ENCODE assay signal across 8 mouse cellular contexts in genomic region chr4:44119410-44120201, GRCm38 (mm10). TPM values are rescaled to one million over a fixed set of nuclear protein-coding genes. Genes with fewer than 3 reads are reported as not detected.
DNase-seq lines count a peak whose midpoint lies in the region; ATAC-seq and TF ChIP-seq lines count a peak whose summit lies in the region.

No protein-coding gene starts in this region.

- no peak overlapping the region for H3K4me2 ChIP-seq in kidney, embryonic 14.5 days (replicated peaks; ENCODE audit: low read depth, low read length)
- H3K4me2 ChIP-seq in intestine, postnatal 0 days (replicated peaks; ENCODE audit: low read depth) = no peak overlapping the region

- no peak for TF ChIP-seq CTCF in brain, embryonic 14.5 days (IDR thresholded peaks at IDR 0.05; ENCODE audit: borderline replicate concordance, extremely low read depth, insufficient read depth, insufficient read length)
- peak; percentile 75 for TF ChIP-seq CTCF in intestine, postnatal 0 days (IDR thresholded peaks at IDR 0.05; ENCODE audit: low read depth)

- H3K4me3 ChIP-seq in kidney, embryonic 14.5 days (ENCODE audit: low read length) = no peak overlapping the region
- no peak overlapping the region for H3K4me3 ChIP-seq in intestine, postnatal 0 days (ENCODE audit: low read depth, low read length)

- no peaks in the 10 kb centered on the region for H3K9me3 ChIP-seq in kidney, embryonic 14.5 days (ENCODE audit: control insufficient read depth, low read length)
- no peaks in the 10 kb centered on the region for H3K9me3 ChIP-seq in intestine, postnatal 0 days (ENCODE audit: control insufficient read depth)

- no peaks in the 10 kb centered on the region for H3K36me3 ChIP-seq in kidney, embryonic 14.5 days (ENCODE audit: control insufficient read depth, insufficient read depth, low read length)
- H3K36me3 ChIP-seq in intestine, postnatal 0 days (ENCODE audit: control insufficient read depth, insufficient read depth) = no peaks in the 10 kb centered on the region

- no peak overlapping the region for H3K9ac ChIP-seq in kidney, embryonic 14.5 days (ENCODE audit: low read depth, low read length)
- no peak overlapping the region for H3K9ac ChIP-seq in intestine, postnatal 0 days (ENCODE audit: low read depth, low read length)

- no peaks in the 10 kb centered on the region for H3K27me3 ChIP-seq in kidney, embryonic 14.5 days (ENCODE audit: control insufficient read depth, insufficient read depth, low read length)
- H3K27me3 ChIP-seq in intestine, postnatal 0 days (replicated peaks; ENCODE audit: control insufficient read depth, insufficient read depth, low read length) = no peaks in the 10 kb centered on the region

- H3K4me1 ChIP-seq in kidney, embryonic 14.5 days (ENCODE audit: control insufficient read depth, insufficient read depth, low read length) = no peaks in the 10 kb centered on the region
- no peaks in the 10 kb centered on the region for H3K4me1 ChIP-seq in intestine, postnatal 0 days (replicated peaks; ENCODE audit: control insufficient read depth, insufficient read depth, low read length)

- TF ChIP-seq POLR2A in brain, embryonic 14.5 days (IDR thresholded peaks at IDR 0.05; ENCODE audit: borderline replicate concordance, extremely low read depth, insufficient read depth, insufficient read length, poor library complexity, severe bottlenecking) = no peak

- DNase-seq in CD4-positive, CD25-positive, alpha-beta regulatory T cell, adult 2 months (ENCODE audit: low read depth, low spot score) = peak; percentile 76
- DNase-seq in kidney, postnatal 36 days = peak; percentile 36 to 63
- DNase-seq in brain, embryonic 14.5 days (ENCODE audit: low read depth) = peak; percentile 62
- DNase-seq in urinary bladder, postnatal 36 days (ENCODE audit: low spot score in 2 of 2) = no peak

- 50% methylated on average over 9 of the region's 9 CpGs for WGBS in kidney, embryonic 14.5 days
- 49% methylated on average over 9 of the region's 9 CpGs for whole genome bisulfite sequencing in intestine, postnatal 0 days

- no peak for ATAC-seq in CD4-positive, CD25-positive, alpha-beta regulatory T cell, adult 4 months
- ATAC-seq in kidney, embryonic 14.5 days (ENCODE audit: low FRiP score, low TSS enrichment) = no peak
- no peak for ATAC-seq in intestine, postnatal 0 days
- ATAC-seq in megakaryocyte, adult 5-6 weeks (ENCODE audit: poor library complexity, severe bottlenecking) = no peak; the same call in 1 of the 2 replicates

- no peak overlapping the region for H3K27ac ChIP-seq in kidney, embryonic 14.5 days (ENCODE audit: low read depth, low read length)
- H3K27ac ChIP-seq in intestine, postnatal 0 days (ENCODE audit: low read depth, low read length) = no peak overlapping the region

RNA-seq across cellular contexts. Expression of gene Gne, which starts 35.6 kb away (rescaled TPM):
- polyA plus RNA-seq in CD4-positive, CD25-positive, alpha-beta regulatory T cell, adult 4 months (2017; shearing (Covaris generic)) = 10 to 100 TPM; 20.5 to 20.9 TPM
- polyA plus RNA-seq in kidney, embryonic 14.5 days (2014; fragmentation: Nextera tagmentation; extraction: Ambion mirVana) = 14.4 and 23.2 TPM in 2 replicates
- polyA plus RNA-seq in brain, embryonic 14.5 days (2012; rRNA removed) = 13.2 and 20.7 TPM in 2 replicates
- 22.2 and 30.4 TPM in 2 replicates for polyA plus RNA-seq in intestine, postnatal 0 days (2015; fragmentation: Nextera tagmentation; extraction: Ambion mirVana)
- total RNA-seq in megakaryocyte, adult 5-6 weeks (2015) = 12.1 and 15.8 TPM in 2 replicates
- total RNA-seq in megakaryocyte, adult 5-6 weeks (2017) = 7.7 and 10.0 TPM in 2 replicates

Comparison
In these comparisons a context has a peak if more than half of its experiments do, and no peak if none do; other contexts are left out.
1. DNase-seq: peak in CD4-positive, CD25-positive, alpha-beta regulatory T cell, adult 2 months (single experiment), kidney, postnatal 36 days (2 of 2) and brain, embryonic 14.5 days (single experiment); none in urinary bladder, postnatal 36 days (0 of 2).